Mouse (Mus musculus) cerebellum, adult 9-10 months (tissue): ENCODE data around the gene Hnrnph1.
A peak's percentile ranks its signal among the peaks of the same experiment; 100 is the strongest.

Experiments
- DNase-seq: peaks from one replicate; pipeline ENCODE4 v3.0.0; 2022

The Hnrnph1 gene

GRCm38 (mm10) chr11:50373621-50374020, 3.2 kb upstream of the Hnrnph1 start:
- no peak for DNase-seq

GRCm38 (mm10) chr11:50374286-50375015, 2.3 kb upstream of the Hnrnph1 start:
- no peak for DNase-seq

GRCm38 (mm10) chr11:50375421-50375820, 1.4 kb upstream of the Hnrnph1 start:
- DNase-seq = no peak

DNA sequence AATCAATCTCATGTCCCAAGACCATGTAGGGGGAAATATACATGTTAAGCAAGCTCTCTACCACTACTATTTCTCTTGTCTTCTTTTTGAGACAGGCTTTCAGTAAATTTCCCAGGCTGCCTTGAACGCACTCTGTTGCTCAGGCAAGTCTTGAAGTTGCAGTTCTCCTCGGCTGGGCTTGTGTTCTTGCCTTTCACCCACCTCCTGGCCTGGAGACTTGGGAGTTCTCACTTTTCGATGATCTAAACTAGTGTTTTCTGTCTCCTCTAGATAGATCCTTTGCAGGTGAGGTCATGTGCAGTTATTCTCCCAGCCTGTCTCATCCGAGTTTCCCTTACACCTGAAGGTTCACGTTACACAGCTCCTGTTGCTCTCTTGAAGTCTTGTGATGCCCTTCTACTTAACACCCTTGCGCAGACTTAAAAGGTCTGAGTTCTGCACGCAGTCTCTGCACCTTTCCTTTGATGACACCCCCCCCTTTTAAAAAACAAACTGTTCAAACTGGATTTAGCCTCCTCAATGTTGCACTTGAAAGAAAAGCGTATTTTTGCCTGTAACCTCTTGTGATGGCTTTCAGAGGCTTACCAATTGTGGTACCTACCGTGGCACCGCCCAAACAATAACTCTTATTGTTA, 517 bp upstream of the Hnrnph1 start:
- no peak for DNase-seq

DNA sequence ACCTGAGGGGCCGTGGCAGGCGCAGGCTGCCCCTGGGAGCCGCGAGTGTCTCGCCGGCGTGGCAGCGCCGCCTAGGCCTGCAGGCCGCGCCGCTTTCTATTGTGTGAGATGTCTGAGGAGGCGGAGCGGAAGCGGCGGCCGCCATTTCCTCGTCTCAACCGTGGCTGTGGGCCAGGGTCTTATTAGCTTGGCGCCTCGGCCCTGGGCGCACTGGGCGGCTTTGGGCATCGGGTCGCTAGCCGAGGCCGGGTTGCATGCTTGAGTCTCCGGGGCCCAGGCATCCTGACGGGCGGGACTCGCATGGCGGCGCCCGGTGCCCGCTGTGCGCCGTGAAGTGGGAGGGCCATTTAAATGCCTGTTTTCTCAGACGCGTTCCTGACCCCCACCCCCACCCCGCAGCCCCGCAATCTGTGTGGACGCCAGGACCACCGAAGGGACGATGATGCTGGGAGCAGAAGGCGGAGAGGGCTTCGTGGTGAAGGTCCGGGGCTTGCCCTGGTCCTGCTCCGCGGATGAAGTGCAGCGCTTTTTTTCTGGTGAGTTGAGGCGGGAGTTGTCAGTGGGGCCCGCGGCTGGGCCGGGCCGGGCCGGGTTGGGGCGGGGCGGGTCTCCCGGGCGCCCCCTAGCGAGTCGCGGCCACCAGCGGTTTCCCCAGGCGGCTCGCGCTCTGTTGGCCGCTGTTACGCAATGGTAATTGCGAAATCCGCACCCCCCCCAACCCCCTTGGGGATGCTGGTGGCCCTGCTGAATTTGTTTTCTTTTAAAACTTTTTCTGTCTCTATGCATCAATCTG, 1.3 kb downstream of the Hnrnph1 start:
- DNase-seq = peak; percentile 71

- DNase-seq = no peak
Measured at GRCm38 (mm10) chr11:50379023-50379752, 2.4 kb downstream of the Hnrnph1 start.

DNA sequence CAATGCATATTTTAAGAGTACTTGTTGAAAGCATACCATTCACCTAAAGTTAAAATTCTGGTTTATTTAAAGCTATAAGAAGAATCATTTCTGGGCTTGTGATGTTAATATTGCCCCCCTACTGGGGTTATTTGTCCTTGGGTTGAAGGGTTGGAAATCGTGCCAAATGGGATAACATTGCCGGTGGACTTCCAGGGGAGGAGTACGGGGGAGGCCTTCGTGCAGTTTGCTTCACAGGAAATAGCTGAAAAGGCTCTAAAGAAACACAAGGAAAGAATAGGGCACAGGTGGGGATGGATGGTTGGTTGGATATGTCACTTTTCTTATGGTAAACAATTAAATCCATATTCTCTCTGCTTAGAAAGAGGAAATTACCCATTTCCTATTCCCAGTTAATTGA, 4.5 kb downstream of the Hnrnph1 start:
- DNase-seq = no peak

DNA sequence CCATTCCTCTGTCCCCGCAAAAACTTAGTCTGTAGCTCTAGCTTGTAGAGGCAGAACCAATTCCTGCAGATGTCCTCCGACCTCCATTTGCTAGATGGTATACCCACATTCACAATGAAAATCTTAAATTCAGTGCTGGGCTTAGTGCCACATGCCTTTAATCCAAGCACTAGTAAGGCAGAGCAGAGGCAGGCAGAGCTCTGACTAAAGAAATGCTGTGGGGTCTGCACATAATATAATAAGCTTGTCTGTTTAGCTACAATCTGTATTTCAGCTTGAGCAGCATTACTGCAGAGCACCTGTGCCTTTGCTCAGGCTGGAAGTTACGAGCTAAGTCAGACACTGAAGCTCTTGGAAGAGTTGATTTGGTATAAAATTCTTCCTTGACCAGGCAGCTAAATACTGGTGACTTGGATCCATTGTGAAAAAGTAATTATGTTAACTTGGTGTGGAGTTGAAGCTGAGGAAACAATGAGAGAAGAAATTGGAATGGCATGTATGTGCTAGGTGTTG, 10.4 kb downstream of the Hnrnph1 start:
- no peak for DNase-seq

- DNase-seq = no peak
Measured at GRCm38 (mm10) chr11:50387697-50388096, 10.9 kb downstream of the Hnrnph1 start.

- DNase-seq = no peak
Measured at GRCm38 (mm10) chr11:50388217-50388929, 11.6 kb downstream of the Hnrnph1 start.

GRCm38 (mm10) chr11:50389011-50389410, 12.2 kb downstream of the Hnrnph1 start:
- DNase-seq = no peak

DNA sequence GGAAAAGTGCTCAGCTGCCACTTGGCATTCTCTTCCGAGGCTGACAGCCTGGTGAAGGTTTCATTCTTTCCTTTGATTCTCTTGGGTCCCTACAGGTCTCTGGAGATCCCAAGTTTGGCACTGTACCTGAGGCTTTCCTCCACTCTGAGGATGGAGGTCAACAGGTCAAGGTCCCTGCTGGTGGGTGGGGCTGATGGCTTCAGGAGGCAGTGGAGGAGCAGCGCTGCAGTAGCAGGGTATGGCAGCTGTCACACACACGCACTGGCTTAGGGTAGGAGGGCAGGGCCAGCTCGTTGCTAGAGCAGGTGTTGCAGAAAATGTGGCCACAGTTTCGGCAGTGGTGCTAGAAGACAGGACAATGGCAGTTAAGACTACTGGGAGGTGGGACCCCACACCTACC, 12.8 kb downstream of the Hnrnph1 start:
- no peak for DNase-seq

DNA sequence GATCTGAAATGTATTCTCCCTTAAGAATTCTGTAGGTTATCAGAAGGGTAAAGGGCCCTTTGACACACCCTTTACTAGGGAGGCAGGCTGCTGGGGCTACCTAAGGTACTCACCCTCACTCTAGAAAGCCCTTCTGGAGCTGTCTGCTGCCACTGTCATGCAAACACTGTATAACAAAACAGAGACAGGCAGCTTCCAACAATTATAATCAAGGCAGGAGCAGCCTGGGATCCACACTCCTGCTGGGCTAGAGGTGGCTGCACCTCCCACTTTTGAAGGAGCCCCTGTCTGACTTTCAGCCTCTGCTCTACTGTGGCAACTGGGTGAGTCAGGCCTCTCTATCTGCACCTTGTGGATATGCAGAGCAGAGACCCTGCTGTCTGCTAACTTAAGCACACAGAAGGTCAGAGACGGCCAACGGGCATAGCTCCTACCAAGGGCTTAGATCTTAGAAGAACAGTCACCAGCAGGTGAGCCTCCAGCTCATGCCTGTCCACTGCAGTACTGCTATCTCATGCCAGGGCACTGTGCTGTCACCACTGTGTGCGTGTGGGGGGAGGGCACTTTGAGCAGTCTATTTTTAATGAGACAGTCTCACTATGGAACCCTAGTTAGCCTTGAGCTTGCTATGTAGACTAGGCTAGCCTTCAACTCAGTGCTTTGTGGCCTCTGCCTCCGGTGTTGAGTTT, 14.6 kb downstream of the Hnrnph1 start:
- DNase-seq = no peak

GRCm38 (mm10) chr11:50393306-50393705, 16.5 kb downstream of the Hnrnph1 start:
- DNase-seq = no peak

GRCm38 (mm10) chr11:50394731-50395130, 17.9 kb downstream of the Hnrnph1 start:
- no peak for DNase-seq

DNA sequence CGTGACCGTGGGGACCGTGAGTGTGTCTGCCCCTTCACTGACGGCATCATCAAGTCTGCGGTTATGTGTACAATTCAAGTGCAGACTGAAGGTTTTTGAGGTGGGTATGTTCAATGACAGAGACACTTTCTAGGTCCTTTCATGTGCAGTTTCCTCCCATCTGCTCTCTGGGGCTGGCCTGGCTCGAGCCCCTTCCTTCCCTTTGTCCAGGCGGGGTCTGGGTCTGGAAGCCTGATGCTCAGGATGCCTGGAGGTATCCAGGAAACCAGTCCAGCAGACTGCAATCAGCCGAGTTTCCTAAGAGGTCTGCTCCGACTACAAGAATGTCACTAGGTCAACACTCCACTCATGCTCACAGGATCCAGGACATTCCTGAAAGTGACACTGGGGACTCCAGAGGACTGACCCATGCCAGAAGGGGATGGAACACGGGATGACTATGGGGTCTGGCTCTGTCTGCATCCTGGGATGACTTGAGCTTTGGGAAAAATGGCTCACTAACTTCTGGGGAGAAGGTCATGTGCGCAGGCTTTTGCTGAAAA, 20.0 kb downstream of the Hnrnph1 start:
- no peak for DNase-seq

DNA sequence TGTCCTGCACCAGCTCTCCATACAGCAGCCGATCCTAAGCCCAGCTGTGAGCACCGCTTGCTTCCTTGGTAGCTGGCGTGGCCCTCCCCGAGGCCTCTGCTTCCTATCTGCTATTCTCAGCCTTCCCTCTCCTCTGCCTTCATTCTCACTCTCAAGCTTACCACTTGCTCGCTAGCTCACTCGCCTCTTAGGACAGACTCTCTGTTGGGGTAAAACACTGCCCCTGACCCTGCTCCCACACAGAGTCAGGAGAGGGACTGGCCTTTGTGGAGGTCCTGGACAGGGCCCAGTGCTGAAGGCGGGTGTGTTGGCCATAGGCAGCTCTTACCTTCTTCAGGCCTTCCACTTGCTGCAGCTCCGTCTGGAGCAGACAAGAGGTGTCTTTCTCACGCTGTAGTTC, 20.5 kb downstream of the Hnrnph1 start:
- DNase-seq = no peak

DNA sequence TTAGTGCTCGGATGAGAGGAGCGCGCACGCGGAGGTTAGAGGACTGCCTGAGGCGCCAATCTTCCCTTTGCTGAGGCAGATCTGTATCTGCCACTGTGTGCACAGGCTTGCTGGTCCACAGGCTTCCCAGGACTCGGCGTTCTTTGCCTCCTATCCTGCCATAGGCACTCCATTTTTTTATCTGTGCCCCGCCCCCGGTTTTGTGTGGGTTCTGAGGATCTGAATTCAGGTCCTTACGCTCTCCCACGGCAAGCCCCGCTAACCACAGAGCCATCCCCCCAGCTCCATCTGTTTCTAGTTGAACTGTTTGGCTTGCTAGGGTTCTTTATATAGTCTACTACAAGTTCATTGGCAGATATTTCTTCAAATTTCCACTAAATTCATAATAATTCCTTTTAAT, 22.0 kb downstream of the Hnrnph1 start:
- no peak for DNase-seq

DNA sequence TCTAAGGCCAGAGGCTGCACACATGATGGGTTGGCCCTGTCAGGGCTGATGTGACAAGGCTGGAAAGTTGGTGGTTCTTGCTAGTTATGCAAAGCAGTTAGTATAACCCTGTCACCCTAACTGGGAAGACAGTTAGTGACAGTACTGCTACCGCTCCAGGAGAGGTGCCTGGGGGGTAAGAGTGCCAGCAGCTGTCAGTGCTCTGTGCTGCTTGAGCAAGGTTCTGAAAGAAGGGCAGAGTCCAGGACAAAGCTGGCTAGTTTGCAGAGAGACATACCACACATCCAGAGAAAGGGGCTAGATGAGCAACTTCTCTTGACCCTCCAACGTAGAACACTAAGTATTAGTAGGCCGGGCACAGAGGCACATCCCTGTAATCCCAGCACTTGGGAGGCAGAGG, 25.7 kb downstream of the Hnrnph1 start:
- no peak for DNase-seq

DNA sequence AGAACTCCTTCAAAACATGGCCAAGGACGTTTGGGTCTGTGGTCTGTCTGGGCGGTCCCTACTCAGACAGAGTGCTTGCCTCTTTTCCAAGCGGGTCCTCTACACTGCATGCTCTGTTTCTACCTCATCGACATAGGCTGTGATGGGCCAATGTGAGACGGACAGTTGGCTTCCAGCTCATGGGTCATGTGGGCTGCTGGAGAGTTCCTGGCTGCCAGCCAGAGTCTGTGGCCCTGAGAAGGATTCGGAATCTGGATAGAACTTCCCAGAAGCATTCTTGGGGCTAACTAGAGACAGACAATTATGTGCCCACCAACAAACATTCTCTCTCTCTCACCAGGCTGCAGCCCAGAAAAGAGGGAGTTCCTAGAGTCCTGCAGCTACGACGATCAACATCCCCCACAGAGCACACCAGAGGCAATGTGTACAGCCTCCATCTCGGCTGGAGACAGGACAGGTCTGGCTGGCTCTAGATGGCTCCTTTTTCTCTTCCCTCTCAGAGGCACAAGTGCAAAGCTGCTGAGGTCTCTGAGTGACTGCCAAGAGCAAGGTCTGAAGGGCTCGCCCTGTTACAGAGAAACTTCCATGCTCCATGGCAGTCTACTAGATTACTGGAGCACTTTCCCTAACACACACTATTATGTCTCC, 26.7 kb downstream of the Hnrnph1 start:
- peak; percentile 46 for DNase-seq

GRCm38 (mm10) chr11:50407235-50407634, 30.4 kb downstream of the Hnrnph1 start:
- DNase-seq = no peak
